Mouse (Mus musculus): ENCODE results near the gene Elfn2.

GRCm38 (mm10) chr15:78669221-78669871, 49.2 kb downstream of the Elfn2 start:
- TF ChIP-seq CTCF (IDR thresholded peaks at IDR 0.05; ENCODE audit: borderline replicate concordance, extremely low read depth, insufficient read depth, insufficient read length) (no peak), POLR2A (IDR thresholded peaks at IDR 0.05; ENCODE audit: borderline replicate concordance, extremely low read depth, insufficient read depth, insufficient read length, poor library complexity, severe bottlenecking) (no peak)

Data from brain, embryonic 14.5 days (tissue).